Mouse (Mus musculus) intestine, embryonic 14.5 days (tissue): ENCODE data around the gene Pcolce2. TPM values are rescaled to one million over a fixed set of nuclear protein-coding genes. Genes with fewer than 3 reads are reported as not detected.

ENCODE experiments used
- ATAC-seq: fragments of 200-750 bp; cut with Nextera tagmentation; replicated peaks from 2 replicates; pipeline ENCODE4 v1.8.0; 2017; ENCODE audit warnings: low read depth, moderate number of reproducible peaks, moderate TSS enrichment, moderate library complexity; ENCODE audit not compliant: low FRiP score, low TSS enrichment
- DNase-seq: peaks from one replicate; pipeline ENCODE4 v3.0.0-alpha.2; 2018; ENCODE audit warnings: low spot score
- H3K27ac ChIP-seq: fragments of 300-500 bp; sonication (generic); 2 replicates; pipeline ENCODE4 v1.5.1; 2014; ENCODE audit warnings: low read depth, mild to moderate bottlenecking, control low read depth
- H3K27me3 ChIP-seq: fragments of 300-500 bp; sonication (generic); replicated peaks from 2 replicates; pipeline ENCODE4 v1.6.1; 2014; ENCODE audit warnings: low read length, control low read depth; ENCODE audit not compliant: control insufficient read depth, insufficient read depth
- H3K36me3 ChIP-seq: fragments of 300-500 bp; sonication (generic); 2 replicates; pipeline ENCODE4 v1.6.1; 2014; ENCODE audit warnings: low read length, control low read depth; ENCODE audit not compliant: control insufficient read depth, insufficient read depth
- H3K4me1 ChIP-seq: fragments of 300-500 bp; sonication (generic); replicated peaks from 2 replicates; pipeline ENCODE4 v1.6.1; 2014; ENCODE audit warnings: low read length, control low read depth, mixed read lengths; ENCODE audit not compliant: control insufficient read depth, insufficient read depth
- H3K4me2 ChIP-seq: fragments of 300-500 bp; sonication (generic); 2 replicates; pipeline ENCODE4 v1.6.1; 2014; ENCODE audit warnings: low read length
- H3K4me3 ChIP-seq: fragments of 300-500 bp; sonication (generic); 2 replicates; pipeline ENCODE4 v1.5.1; 2014; ENCODE audit warnings: low read depth, low read length, control low read depth, mixed read lengths
- H3K9ac ChIP-seq: fragments of 300-500 bp; sonication (generic); 2 replicates; pipeline ENCODE4 v1.6.1; 2014; ENCODE audit warnings: mild to moderate bottlenecking, low read length
- H3K9me3 ChIP-seq: fragments of 300-500 bp; sonication (generic); 2 replicates; pipeline ENCODE4 v1.6.1; 2016; ENCODE audit warnings: low read length, control low read depth; ENCODE audit not compliant: control insufficient read depth
- WGBS: fragments of 180-500 bp; shearing (Covaris S2); extraction: QIAGEN DNeasy Blood & Tissue Kit; methylation state at CpG from one replicate; pipeline ENCODE4 v1.1.7; 2014; 5-methylcytosine and 5-hydroxymethylcytosine counted together
- polyA plus RNA-seq: library from polyadenylated mRNA; unstranded; fragments of >200 nt; fragmentation: Nextera tagmentation; extraction: Ambion mirVana; gene quantifications from 2 replicates; pipeline ENCODE4 v1.2.1, GENCODE M21; 2014

The Pcolce2 gene
- polyA plus RNA-seq, 1 experiment from 2014 or later: 0.69 TPM

- H3K27ac ChIP-seq: no peak overlapping the region
- no peaks in the 10 kb centered on the region for H3K36me3 ChIP-seq
- no peaks in the 10 kb centered on the region for H3K4me1 ChIP-seq
- DNase-seq (no peak), ATAC-seq (no peak)
- H3K4me3 ChIP-seq: no peak overlapping the region
- H3K27me3 ChIP-seq: no peaks in the 10 kb centered on the region
- no peak overlapping the region for H3K4me2 ChIP-seq
- no peaks in the 10 kb centered on the region for H3K9me3 ChIP-seq
- WGBS: 63% methylated on average over 5 of the region's 5 CpGs
- no peak overlapping the region for H3K9ac ChIP-seq
Measured at GRCm38 (mm10) chr9:95607196-95607595, 30.2 kb upstream of the Pcolce2 start.

DNA sequence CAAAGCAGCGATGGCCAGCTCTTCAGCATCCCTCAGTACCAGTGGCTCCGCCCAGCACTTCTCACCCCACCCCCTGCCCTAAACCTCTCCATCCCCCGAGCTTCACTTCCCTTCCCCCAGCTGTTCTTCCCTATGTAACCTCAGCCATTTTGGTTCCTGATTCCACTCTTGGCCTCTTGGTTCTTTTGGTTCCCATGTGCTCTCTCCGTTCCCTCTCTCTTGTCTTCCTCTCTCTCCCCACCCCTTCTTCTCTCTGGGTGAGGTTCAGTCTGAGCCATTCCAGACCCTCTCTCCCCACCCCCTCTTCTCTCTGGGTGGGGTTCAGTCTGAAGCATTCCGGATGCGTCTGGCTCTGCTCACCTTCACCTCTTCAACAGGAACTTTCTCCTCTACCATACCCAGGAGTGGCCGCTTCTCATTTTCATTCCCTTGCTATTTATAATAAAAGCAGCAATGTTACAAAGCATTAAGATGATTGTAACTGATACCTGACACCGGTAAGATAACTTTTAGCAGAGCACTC lies 25.1 kb upstream of the Pcolce2 start:
- ATAC-seq (no peak), DNase-seq (no peak)
- 64% methylated on average over 8 of the region's 8 CpGs for WGBS
- Histone ChIP-seq H3K27ac (no peak overlapping the region), H3K36me3 (no peaks in the 10 kb centered on the region), H3K4me2 (no peak overlapping the region), H3K9me3 (no peaks in the 10 kb centered on the region), H3K4me3 (no peak overlapping the region), H3K4me1 (no peaks in the 10 kb centered on the region), H3K9ac (no peak overlapping the region), H3K27me3 (no peaks in the 10 kb centered on the region)

- Histone ChIP-seq H3K4me1 (no peaks in the 10 kb centered on the region), H3K4me3 (no peak overlapping the region), H3K36me3 (no peaks in the 10 kb centered on the region), H3K9me3 (no peaks in the 10 kb centered on the region), H3K27ac (no peak overlapping the region), H3K4me2 (no peak overlapping the region), H3K27me3 (no peaks in the 10 kb centered on the region), H3K9ac (no peak overlapping the region)
- WGBS: 25% methylated on average over 8 of the region's 9 CpGs
- no peak for ATAC-seq
- no peak for DNase-seq
Measured at GRCm38 (mm10) chr9:95613426-95614127, 23.8 kb upstream of the Pcolce2 start.

- Histone ChIP-seq H3K4me1 (no peaks in the 10 kb centered on the region), H3K9ac (no peak overlapping the region), H3K27ac (no peak overlapping the region), H3K9me3 (no peaks in the 10 kb centered on the region), H3K4me2 (no peak overlapping the region), H3K27me3 (no peaks in the 10 kb centered on the region), H3K4me3 (no peak overlapping the region), H3K36me3 (no peaks in the 10 kb centered on the region)
- no peak for DNase-seq
- no peak for ATAC-seq
- WGBS: 71% methylated on average over 14 of the region's 14 CpGs
Measured at GRCm38 (mm10) chr9:95614861-95615615, 22.4 kb upstream of the Pcolce2 start.

- no peak overlapping the region for H3K4me3 ChIP-seq
- no peaks in the 10 kb centered on the region for H3K9me3 ChIP-seq
- ATAC-seq: no peak
- WGBS: 68% methylated on average over 3 of the region's 3 CpGs
- no peak overlapping the region for H3K27ac ChIP-seq
- no peaks in the 10 kb centered on the region for H3K4me1 ChIP-seq
- no peak overlapping the region for H3K9ac ChIP-seq
- no peaks in the 10 kb centered on the region for H3K27me3 ChIP-seq
- DNase-seq: no peak
- no peak overlapping the region for H3K4me2 ChIP-seq
- no peaks in the 10 kb centered on the region for H3K36me3 ChIP-seq
Measured at GRCm38 (mm10) chr9:95615961-95616360, 21.4 kb upstream of the Pcolce2 start.

DNA sequence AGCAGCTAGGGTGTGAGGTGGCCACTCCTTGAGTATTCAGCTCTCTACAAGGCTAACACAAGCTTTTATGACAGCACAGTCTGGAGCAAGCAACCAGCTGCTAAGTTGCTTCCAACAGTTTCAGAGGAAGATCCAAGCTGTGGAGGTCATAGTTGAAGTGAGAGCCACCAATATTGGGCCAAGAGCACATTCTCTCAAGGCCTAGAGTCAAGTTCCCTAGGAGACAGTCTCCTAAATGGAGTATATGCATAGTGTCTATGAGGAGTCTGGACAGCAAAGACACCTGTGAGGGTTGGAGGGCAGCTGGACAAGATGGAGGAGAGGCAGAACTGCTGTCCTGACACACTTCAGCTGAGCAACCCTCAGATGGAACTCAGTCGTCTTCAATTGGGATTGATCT lies 18.8 kb upstream of the Pcolce2 start:
- H3K4me1 ChIP-seq: no peaks in the 10 kb centered on the region
- H3K36me3 ChIP-seq: no peaks in the 10 kb centered on the region
- no peaks in the 10 kb centered on the region for H3K9me3 ChIP-seq
- no peak for DNase-seq
- no peak for ATAC-seq
- WGBS: 91% methylated on average over 1 of the region's 1 CpGs
- no peak overlapping the region for H3K9ac ChIP-seq
- H3K4me2 ChIP-seq: no peak overlapping the region
- no peak overlapping the region for H3K27ac ChIP-seq
- H3K27me3 ChIP-seq: no peaks in the 10 kb centered on the region
- no peak overlapping the region for H3K4me3 ChIP-seq

DNA sequence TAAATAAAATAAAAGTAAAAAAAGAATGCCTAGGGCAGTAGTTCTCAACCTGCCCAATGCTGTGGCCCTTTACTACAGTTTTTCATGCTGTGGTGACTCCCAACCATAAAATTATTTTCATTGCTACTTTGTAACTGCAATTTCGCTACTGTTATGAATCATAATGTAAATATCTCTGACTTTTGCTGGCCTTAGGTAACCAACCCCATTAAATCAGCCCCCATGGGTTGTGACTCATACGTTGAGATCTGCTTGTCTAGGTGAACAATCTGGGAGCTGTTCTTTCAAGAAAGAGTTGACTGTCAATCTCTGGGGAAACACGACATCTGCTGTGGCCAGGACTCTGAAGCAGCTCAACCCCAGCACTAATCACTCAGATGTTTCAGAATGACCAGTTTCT lies 13.3 kb upstream of the Pcolce2 start:
- ATAC-seq (no peak), DNase-seq (no peak)
- H3K9me3 ChIP-seq: no peaks in the 10 kb centered on the region
- H3K4me2 ChIP-seq: no peak overlapping the region
- no peak overlapping the region for H3K9ac ChIP-seq
- H3K27ac ChIP-seq: no peak overlapping the region
- no peaks in the 10 kb centered on the region for H3K4me1 ChIP-seq
- WGBS: 70% methylated on average over 3 of the region's 3 CpGs
- no peaks in the 10 kb centered on the region for H3K27me3 ChIP-seq
- H3K36me3 ChIP-seq: no peaks in the 10 kb centered on the region
- no peak overlapping the region for H3K4me3 ChIP-seq

DNA sequence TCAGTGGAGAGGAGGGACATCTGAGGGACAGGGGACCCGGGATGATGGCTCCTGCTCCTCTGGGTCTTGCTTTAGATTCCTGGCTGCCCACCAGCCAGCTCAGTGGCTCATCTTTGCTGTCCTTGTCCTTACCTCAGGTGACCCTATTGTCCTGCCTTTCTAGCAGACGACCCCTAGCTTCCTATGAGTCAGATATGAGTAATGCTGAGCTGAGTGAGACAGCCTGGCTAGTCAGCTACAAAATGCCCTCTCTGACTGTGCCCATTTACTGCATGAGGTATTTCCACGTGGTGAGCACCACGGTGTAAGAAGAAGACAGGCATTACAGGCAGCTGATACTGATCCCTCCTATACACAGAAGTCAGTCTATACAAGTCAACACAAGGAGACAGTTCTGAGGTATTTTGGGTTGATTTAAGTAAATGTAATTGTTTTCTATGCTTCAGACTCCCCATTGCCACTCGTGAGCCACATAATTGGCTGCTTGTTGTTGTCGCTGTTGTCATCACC lies 8.9 kb upstream of the Pcolce2 start:
- ATAC-seq: no peak
- H3K27me3 ChIP-seq: no peaks in the 10 kb centered on the region
- 86% methylated on average over 6 of the region's 6 CpGs for WGBS

More for the DNA sequence above, 8.9 kb upstream of the Pcolce2 start:
- no peak overlapping the region for H3K4me2 ChIP-seq
- H3K4me1 ChIP-seq: no peaks in the 10 kb centered on the region
- no peaks in the 10 kb centered on the region for H3K9me3 ChIP-seq
- no peak overlapping the region for H3K27ac ChIP-seq
- no peaks in the 10 kb centered on the region for H3K36me3 ChIP-seq
- no peak overlapping the region for H3K4me3 ChIP-seq
- H3K9ac ChIP-seq: no peak overlapping the region
- DNase-seq: no peak
